Mouse (Mus musculus) heart, adult 2 months (tissue): ENCODE data around the gene Ralgapa1. TPM values are rescaled to one million over a fixed set of nuclear protein-coding genes. Genes with fewer than 3 reads are reported as not detected.
A peak's percentile ranks its signal among the peaks of the same experiment; 100 is the strongest.

Experiments used
- DNase-seq, 2 experiments: peaks; one replicate each; pipeline ENCODE4 v3.0.0; 2021
- H3K27ac ChIP-seq: fragments of 200-600 bp; 2 replicates; pipeline ENCODE4 v1.8.1; 2022
- H3K27me3 ChIP-seq: fragments of 200-500 bp; 2 replicates; pipeline ENCODE4 v1.6.1; 2012; ENCODE audit warnings: mild to moderate bottlenecking, low read length, inconsistent platforms, mixed read lengths; ENCODE audit not compliant: control insufficient read depth, insufficient read depth
- H3K36me3 ChIP-seq: fragments of 200-500 bp; 2 replicates; pipeline ENCODE4 v1.6.1; 2012; ENCODE audit warnings: low read length, inconsistent platforms; ENCODE audit not compliant: control insufficient read depth, insufficient read depth
- H3K4me1 ChIP-seq: fragments of 200-500 bp; 2 replicates; pipeline ENCODE4 v1.6.1; 2011; ENCODE audit warnings: low read length; ENCODE audit not compliant: control insufficient read depth, insufficient read depth
- H3K4me3 ChIP-seq: fragments of 200-600 bp; 2 replicates; pipeline ENCODE4 v1.8.1; 2022
- H3K79me2 ChIP-seq: fragments of 200-500 bp; replicated peaks from 2 replicates; pipeline ENCODE4 v1.6.1; 2012; ENCODE audit warnings: mild to moderate bottlenecking, inconsistent platforms, low read length, moderate library complexity, mixed read lengths; ENCODE audit not compliant: control insufficient read depth, insufficient read depth
- H3K9ac ChIP-seq: fragments of 200-500 bp; 2 replicates; pipeline ENCODE4 v1.6.1; 2012; ENCODE audit warnings: low read depth, mild to moderate bottlenecking, control low read depth, inconsistent platforms, low read length, mixed read lengths
- CTCF ChIP-seq: fragments of 200-600 bp; IDR thresholded peaks from 2 replicates; pipeline ENCODE4 v1.8.1; 2022; ENCODE audit warnings: antibody characterized with exemption, mild to moderate bottlenecking, moderate library complexity
- EP300 ChIP-seq: fragments of 200-500 bp; IDR thresholded peaks from 2 replicates; pipeline ENCODE4 v1.6.1; 2011; ENCODE audit warnings: low read depth, low read length, control low read depth; ENCODE audit not compliant: insufficient read depth
- POLR2A ChIP-seq: fragments of 200-500 bp; IDR thresholded peaks from 2 replicates; pipeline ENCODE4 v1.6.1; 2011; ENCODE audit warnings: mild to moderate bottlenecking, low read depth, low read length, control low read depth; ENCODE audit not compliant: insufficient read depth
- WGBS: fragments of 180-500 bp; shearing (Covaris S2); methylation state at CpG from one replicate; pipeline ENCODE4 v1.1.7; 2018; 5-methylcytosine and 5-hydroxymethylcytosine counted together
- intact Hi-C: fragments of 180-260 bp; cut with DNase I; formaldehyde crosslinking; loops from one replicate; pipeline ENCODE4 v1.15.1; 2025
- long read RNA-seq: library from polyadenylated mRNA; stranded (forward); transcript quantifications from one replicate; pipeline ENCODE4 v2.0.0, GENCODE M21; 2021
- polyA plus RNA-seq: library from polyadenylated mRNA; depleted of rRNA; stranded (reverse); fragments of >200 nt; gene quantifications from 2 replicates; pipeline ENCODE4 v1.2.3, GENCODE M21; 2012; rRNA removed
- total RNA-seq, 2 experiments: library from RNA; stranded (reverse); gene quantifications; 2 replicates each; pipeline ENCODE4 v1.2.3; 2021

Ralgapa1 gene
- total RNA-seq (10 to 100 TPM; 55.9 to 57.0 TPM), polyA plus RNA-seq (38.8 and 56.2 TPM in 2 replicates)
- long read RNA-seq, partial matches to known transcripts, result 2 of 9 reads
- long read RNA-seq, other reads (novel, unspliced or antisense), result 7 of 9 reads

GRCm38 (mm10) chr12:55820661-55821314, at the start of gene Ralgapa1:
Gene Ralgapa1, minus strand, starts transcription at chr12:55821167.
- H3K4me3 ChIP-seq, result peak within 1 kb of the TSS; percentile 87
- TF ChIP-seq POLR2A (peak; percentile 80), CTCF (peak; percentile 60), EP300 (peak; percentile 71; the same call in 1 of the 2 replicates)
- H3K4me1 ChIP-seq, result peaks cover 4% of the 10 kb centered on the region
- WGBS, result under 1% methylated on average over 73 of the region's 78 CpGs
- peaks cover 15% of the 10 kb centered on the region for H3K36me3 ChIP-seq
- peak; percentile 88 to 91 for DNase-seq
- H3K27me3 ChIP-seq, result no peaks in the 10 kb centered on the region
- intact Hi-C loops, result loop anchor here (1.0 to 2.0 kb wide), 2 partner anchors 14 to 23 kb away; no protein-coding TSS in a partner anchor
- peak within 1 kb of the TSS; percentile 97 for H3K27ac ChIP-seq
- peaks cover 7% of the 10 kb centered on the region; the same call in 1 of the 2 replicates for H3K79me2 ChIP-seq
- H3K9ac ChIP-seq, result peak within 1 kb of the TSS; percentile 94

DNA sequence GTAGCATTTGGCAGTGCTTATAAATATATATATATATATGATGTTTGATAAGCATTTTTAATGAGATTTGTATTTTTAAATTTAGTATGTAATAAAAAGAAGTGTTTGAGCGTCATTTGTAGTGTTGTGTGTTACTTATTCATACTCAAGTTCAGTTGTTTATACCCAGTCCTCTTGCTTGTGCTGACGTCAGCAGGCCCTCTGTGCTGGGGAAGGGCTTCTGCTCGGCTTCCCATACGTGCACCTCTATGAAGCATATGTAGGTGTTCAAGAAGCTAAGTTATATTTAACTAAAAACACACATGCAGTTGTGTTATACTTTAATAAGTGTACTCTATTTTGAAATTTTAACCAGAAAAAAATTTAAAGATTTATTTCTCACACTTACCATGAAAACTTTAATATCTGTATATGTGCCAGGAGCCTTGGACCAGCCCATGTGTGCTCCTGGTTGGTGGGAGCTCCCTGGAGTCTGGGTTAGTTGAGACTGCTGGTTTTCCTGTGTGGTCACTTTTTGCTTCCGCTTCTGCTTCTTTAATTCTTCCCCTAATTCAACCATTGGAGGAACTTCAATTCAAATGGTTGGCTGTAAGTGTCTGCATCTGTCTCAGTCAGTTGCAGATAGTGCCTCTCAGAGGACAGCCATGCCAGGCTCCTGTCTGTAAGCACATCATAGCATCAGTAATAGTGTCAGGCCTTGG, 48.8 kb upstream of the Ralgapa1 start:
- 98% methylated on average over 5 of the region's 5 CpGs for WGBS
- H3K4me1 ChIP-seq, result no peaks in the 10 kb centered on the region
- DNase-seq, result no peak
- intact Hi-C loops, result no loop called here
- no peaks in the 10 kb centered on the region for H3K79me2 ChIP-seq
- H3K27ac ChIP-seq, result no peak overlapping the region
- TF ChIP-seq POLR2A, result no peak
- no peak for TF ChIP-seq CTCF
- no peak for TF ChIP-seq EP300
- H3K27me3 ChIP-seq, result no peaks in the 10 kb centered on the region
- H3K9ac ChIP-seq, result no peak overlapping the region
- no peak overlapping the region for H3K4me3 ChIP-seq
- no peaks in the 10 kb centered on the region; the same call in 1 of the 2 replicates for H3K36me3 ChIP-seq

DNA sequence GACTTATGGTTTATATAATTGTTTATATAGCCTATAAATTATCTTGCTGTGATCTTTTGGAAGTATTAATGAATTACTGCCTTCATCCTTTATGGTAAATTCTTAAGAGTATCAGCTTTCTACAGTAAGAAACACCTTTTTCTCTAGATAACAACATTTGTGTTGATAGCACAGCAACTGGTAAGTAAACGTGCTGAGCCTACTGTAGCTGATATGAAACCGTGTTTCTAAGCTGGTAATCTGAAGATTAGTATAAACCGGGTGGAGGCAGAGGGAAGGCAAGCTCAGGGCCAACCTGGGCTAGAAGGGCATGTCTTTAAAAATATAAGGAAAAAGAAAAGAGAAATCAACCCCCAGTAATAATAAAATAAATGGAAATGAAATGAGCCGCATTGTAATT, 46.8 kb upstream of the Ralgapa1 start:
- intact Hi-C loops, result no loop called here
- WGBS, result 83% methylated on average over 4 of the region's 4 CpGs
- no peak for DNase-seq
- no peak overlapping the region for H3K9ac ChIP-seq
- no peak overlapping the region for H3K4me3 ChIP-seq
- no peaks in the 10 kb centered on the region for H3K79me2 ChIP-seq
- no peak overlapping the region for H3K27ac ChIP-seq
- no peaks in the 10 kb centered on the region for H3K4me1 ChIP-seq
- no peaks in the 10 kb centered on the region for H3K27me3 ChIP-seq
- H3K36me3 ChIP-seq, result no peaks in the 10 kb centered on the region; the same call in 1 of the 2 replicates
- no peak for TF ChIP-seq POLR2A
- TF ChIP-seq CTCF, result no peak

DNA sequence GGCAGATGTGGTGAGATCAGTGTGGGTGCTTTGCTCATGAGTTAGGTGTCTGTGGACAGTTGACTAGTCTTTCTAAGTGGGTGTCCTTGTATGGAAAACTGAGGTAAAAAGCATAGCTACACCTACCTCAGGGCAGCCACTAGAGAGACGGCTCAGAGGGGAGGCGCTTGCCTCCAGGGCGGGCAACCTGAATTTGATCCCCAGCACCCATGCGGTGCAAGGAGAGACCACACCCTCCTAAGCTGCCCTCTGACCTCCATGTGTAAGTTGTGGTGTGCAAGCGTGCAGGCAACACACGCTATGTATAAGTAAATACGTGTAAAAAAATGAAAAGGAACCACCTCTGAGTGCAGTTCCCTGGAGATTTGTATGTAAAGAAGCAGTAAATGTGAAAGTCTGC, 39.7 kb upstream of the Ralgapa1 start:
- TF ChIP-seq CTCF (no peak), EP300 (no peak), POLR2A (no peak)
- H3K79me2 ChIP-seq, result no peaks in the 10 kb centered on the region
- no peak for DNase-seq
- no peaks in the 10 kb centered on the region for H3K4me1 ChIP-seq
- WGBS, result 95% methylated on average over 7 of the region's 7 CpGs
- no peak overlapping the region for H3K4me3 ChIP-seq
- no peaks in the 10 kb centered on the region for H3K27me3 ChIP-seq
- no peak overlapping the region for H3K27ac ChIP-seq
- no peak overlapping the region for H3K9ac ChIP-seq
- intact Hi-C loops, result no loop called here
- H3K36me3 ChIP-seq, result no peaks in the 10 kb centered on the region

DNA sequence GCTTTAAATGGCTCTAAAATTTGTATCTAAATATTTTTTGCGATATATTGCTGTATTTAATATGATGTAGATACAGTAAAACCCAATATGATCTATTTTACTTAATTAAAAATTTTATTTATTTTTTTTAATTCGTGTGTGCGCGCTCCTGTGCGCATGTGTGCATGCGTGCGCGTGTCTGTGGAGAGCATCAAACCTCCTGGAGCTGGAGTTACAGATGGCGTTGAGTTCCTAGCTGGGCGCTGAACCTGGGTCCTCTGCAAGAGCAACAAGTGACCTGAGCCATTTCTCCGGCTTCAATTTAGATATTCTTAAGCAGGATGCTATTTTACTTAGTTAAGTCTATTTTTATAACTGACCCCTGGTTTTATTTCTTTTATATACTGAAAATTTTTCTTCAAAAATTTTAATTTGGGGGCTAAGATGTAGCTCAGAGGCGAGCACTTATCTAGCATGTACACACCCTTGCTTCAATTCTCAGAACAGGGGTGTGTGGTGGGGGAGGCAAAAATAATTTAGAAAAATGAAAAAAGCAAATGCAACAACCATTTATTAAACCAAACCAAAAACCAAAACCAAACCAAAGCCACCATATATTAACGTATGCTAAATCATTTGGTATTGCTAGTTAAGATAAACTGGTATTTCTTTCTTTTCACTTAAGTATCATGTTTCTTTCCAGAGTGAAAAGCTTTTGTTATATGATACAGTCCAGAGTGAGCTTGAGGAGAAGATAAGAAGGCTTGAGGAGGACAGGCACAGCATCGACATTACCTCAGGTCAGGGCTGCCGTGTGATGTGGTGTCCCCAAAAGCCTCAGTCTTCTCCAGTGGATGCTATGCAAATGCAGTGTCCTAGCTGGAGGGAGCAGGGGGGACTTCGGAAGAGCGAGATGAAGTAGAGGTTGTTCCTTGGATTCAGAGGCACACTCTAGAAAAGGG, 38.7 kb upstream of the Ralgapa1 start:
- intact Hi-C loops, result no loop called here
- DNase-seq, result no peak
- Histone ChIP-seq H3K79me2 (no peaks in the 10 kb centered on the region), H3K27me3 (no peaks in the 10 kb centered on the region), H3K4me3 (no peak overlapping the region), H3K9ac (no peak overlapping the region), H3K4me1 (no peaks in the 10 kb centered on the region), H3K36me3 (no peaks in the 10 kb centered on the region), H3K27ac (no peak overlapping the region)
- TF ChIP-seq POLR2A (no peak), EP300 (no peak), CTCF (no peak)
- WGBS, result 90% methylated on average over 17 of the region's 17 CpGs

- Histone ChIP-seq H3K79me2 (no peaks in the 10 kb centered on the region), H3K27me3 (no peaks in the 10 kb centered on the region), H3K36me3 (no peaks in the 10 kb centered on the region; the same call in 1 of the 2 replicates), H3K9ac (no peak overlapping the region), H3K27ac (no peak overlapping the region), H3K4me1 (no peaks in the 10 kb centered on the region), H3K4me3 (no peak overlapping the region)
- TF ChIP-seq POLR2A, result no peak
- TF ChIP-seq EP300, result no peak
- intact Hi-C loops, result no loop called here
- DNase-seq, result no peak
Measured at GRCm38 (mm10) chr12:55850650-55851049, 29.7 kb upstream of the Ralgapa1 start.
